Mouse (Mus musculus): ENCODE data around the gene Lhpp. TPM values are rescaled to one million over a fixed set of nuclear protein-coding genes. Genes with fewer than 3 reads are reported as not detected.
A peak's percentile ranks its signal among the peaks of the same experiment; 100 is the strongest.

The Lhpp gene
- polyA plus RNA-seq, 1 experiment from 2014 or later = 16.8 TPM

DNA sequence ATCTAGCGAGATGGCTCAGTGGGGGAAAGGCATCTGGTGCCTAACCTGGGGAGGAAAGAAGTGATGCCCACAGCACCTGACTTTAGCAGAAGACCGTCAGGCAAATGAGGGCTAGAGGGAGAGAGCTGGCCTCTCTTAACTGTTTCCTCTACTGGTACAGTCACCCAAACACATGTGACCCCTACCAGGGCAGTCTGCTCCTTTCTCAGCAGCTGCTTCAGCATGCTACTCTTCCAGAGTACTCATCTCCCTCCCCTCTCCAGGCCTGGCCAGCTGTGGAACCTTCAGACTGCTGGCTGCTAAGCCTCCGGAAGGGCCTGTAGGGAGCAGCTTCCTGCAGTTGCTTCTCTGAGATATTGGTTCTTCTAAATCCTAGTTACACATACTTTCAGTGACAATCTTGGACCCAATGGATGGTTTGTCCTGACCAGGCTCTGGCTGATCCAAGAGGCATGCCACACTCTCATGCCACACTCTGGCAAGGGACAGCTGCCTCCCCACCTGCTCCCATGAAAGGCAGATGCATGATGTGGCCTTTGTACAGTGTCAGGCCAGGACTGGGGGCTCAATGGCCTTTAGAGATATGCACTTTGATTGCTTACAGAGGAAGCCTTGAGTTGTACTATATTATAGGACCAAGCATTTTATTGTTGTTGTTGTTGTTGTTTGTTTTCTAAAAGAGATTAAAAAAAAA is 137.8 kb downstream of the Lhpp start:
- Histone ChIP-seq H3K27ac (no peak overlapping the region), H3K9ac (ENCODE audit: low read depth, low read length) (no peak overlapping the region), H3K27me3 (ENCODE audit: insufficient read depth, low read length) (no peaks in the 10 kb centered on the region), H3K4me1 (replicated peaks; ENCODE audit: insufficient read depth, low read length) (no peaks in the 10 kb centered on the region; the same call in 1 of the 2 replicates), H3K36me3 (ENCODE audit: insufficient read depth, low read length) (0 out of 2 replicates have a peak, but pooled peaks cover 6% of the 10 kb centered on the region), H3K4me3 (replicated peaks; ENCODE audit: low read depth, low read length) (no peak overlapping the region), H3K4me2 (ENCODE audit: low read length) (no peak overlapping the region), H3K9me3 (replicated peaks; ENCODE audit: low read length) (no peaks in the 10 kb centered on the region)
- ATAC-seq (replicated peaks; ENCODE audit: low FRiP score, low read depth) (no peak), DNase-seq (ENCODE audit: low spot score) (peak; percentile 24)
- WGBS = 82% methylated on average over 3 of the region's 3 CpGs
- no peak for TF ChIP-seq CTCF (IDR thresholded peaks at IDR 0.05; ENCODE audit: low read depth)

DNA sequence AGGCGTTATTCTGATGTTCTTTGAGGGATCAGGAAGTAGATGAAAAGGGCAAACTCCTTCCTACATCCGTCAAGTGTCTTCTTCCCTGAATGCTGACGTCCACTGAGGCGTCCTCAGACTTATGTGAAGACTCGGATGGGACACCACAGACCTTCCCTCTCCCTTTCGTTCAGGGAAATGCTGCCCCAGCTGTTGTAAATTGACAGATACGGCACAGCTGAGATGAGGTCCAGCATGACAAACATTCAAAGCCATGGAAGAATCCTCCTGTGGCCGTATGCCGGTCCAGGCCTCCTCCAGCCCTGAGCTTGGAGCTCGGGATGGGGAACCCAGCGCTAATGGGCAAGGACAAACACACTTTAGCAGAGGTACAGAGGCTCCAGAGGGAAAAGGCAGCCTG is 139.1 kb downstream of the Lhpp start:
- Histone ChIP-seq H3K27ac (no peak overlapping the region), H3K4me2 (ENCODE audit: low read length) (no peak overlapping the region), H3K9ac (ENCODE audit: low read depth, low read length) (no peak overlapping the region), H3K4me1 (replicated peaks; ENCODE audit: insufficient read depth, low read length) (peaks cover 4% of the 10 kb centered on the region), H3K4me3 (replicated peaks; ENCODE audit: low read depth, low read length) (no peak overlapping the region), H3K27me3 (ENCODE audit: insufficient read depth, low read length) (no peaks in the 10 kb centered on the region), H3K36me3 (ENCODE audit: insufficient read depth, low read length) (0 out of 2 replicates have a peak, but pooled peaks cover 6% of the 10 kb centered on the region), H3K9me3 (replicated peaks; ENCODE audit: low read length) (no peaks in the 10 kb centered on the region)
- DNase-seq (ENCODE audit: low spot score) (no peak), ATAC-seq (replicated peaks; ENCODE audit: low FRiP score, low read depth) (no peak)
- TF ChIP-seq CTCF (IDR thresholded peaks at IDR 0.05; ENCODE audit: low read depth) = no peak
- WGBS = 92% methylated on average over 11 of the region's 11 CpGs

DNA sequence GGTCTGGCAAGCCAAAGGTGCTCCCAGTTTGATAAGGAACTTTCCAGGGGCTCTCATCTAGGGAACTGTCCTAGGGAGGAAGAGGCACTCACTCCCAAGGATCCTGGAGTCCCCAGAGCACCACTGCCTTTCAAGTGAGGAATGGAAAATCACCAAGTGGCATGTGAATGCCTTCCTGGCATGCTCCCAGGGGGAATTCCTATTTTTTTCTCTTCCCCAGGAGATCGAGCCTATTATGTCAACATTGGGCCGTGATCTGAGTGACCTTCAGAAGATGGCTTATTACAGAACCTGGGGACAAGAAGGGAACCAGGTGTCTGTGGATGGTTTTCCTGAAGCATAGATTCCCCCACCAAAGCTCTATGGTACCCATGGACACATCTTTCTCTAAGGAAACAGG is 141.3 kb downstream of the Lhpp start:
- TF ChIP-seq CTCF (IDR thresholded peaks at IDR 0.05; ENCODE audit: low read depth) = no peak
- DNase-seq (ENCODE audit: low spot score) (no peak), ATAC-seq (replicated peaks; ENCODE audit: low FRiP score, low read depth) (no peak; the same call in 1 of the 2 replicates)
- peak overlapping the region; percentile 62 for H3K27ac ChIP-seq
- peaks cover 9% of the 10 kb centered on the region for H3K4me1 ChIP-seq (replicated peaks; ENCODE audit: insufficient read depth, low read length)
- H3K4me2 ChIP-seq (ENCODE audit: low read length) = no peak overlapping the region
- H3K9ac ChIP-seq (ENCODE audit: low read depth, low read length) = no peak overlapping the region
- 0 out of 2 replicates have a peak, but pooled peaks cover 6% of the 10 kb centered on the region for H3K36me3 ChIP-seq (ENCODE audit: insufficient read depth, low read length)
- no peak overlapping the region for H3K4me3 ChIP-seq (replicated peaks; ENCODE audit: low read depth, low read length)
- no peaks in the 10 kb centered on the region for H3K9me3 ChIP-seq (replicated peaks; ENCODE audit: low read length)
- 36% methylated on average over 2 of the region's 2 CpGs for WGBS
- H3K27me3 ChIP-seq (ENCODE audit: insufficient read depth, low read length) = no peaks in the 10 kb centered on the region

DNA sequence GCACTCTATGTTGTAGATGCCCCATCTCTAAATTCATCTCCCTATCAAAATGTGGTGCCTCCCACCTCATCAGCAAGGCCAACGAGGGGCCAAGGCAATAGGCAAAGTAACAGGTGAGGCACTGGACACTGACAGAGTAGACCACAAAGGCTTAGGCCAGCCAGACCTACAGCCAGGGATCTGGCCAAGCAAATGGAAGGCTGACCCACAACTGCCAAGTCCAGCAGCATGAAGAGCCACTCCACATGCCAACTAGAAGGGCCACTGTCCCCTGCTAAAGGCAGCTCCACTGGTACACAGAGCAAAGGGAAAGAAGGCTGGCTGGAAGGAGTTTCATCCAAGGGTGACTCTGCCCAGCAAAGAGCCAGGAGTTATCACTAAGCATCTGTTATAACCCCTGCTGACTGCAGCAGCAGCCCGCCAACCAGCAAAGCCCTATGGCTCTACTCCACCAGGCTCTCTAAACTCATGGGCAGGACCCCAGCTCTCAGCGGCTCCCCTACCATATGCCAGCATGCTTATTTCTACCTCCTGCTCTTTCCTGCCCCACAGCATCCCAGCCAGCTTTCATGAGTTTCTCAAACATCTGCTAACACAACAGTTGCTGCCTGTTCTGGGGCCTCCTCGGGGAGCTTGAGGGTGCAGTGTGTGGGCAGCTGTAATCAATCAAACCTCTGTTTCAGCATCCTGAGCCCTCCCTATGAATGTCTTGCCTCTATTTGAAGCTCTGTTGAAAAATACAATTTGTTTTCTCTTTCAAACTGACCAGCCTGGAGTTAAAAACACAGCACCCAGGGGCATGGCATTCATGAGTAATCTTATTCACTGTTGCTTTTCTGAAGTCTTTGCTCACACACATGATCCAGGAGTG is 143.3 kb downstream of the Lhpp start:
- Histone ChIP-seq H3K4me1 (replicated peaks; ENCODE audit: insufficient read depth, low read length) (peaks cover 9% of the 10 kb centered on the region), H3K36me3 (ENCODE audit: insufficient read depth, low read length) (peaks cover 13% of the 10 kb centered on the region; the same call in 1 of the 2 replicates), H3K4me3 (replicated peaks; ENCODE audit: low read depth, low read length) (no peak overlapping the region), H3K27me3 (ENCODE audit: insufficient read depth, low read length) (no peaks in the 10 kb centered on the region), H3K9ac (ENCODE audit: low read depth, low read length) (no peak overlapping the region), H3K4me2 (ENCODE audit: low read length) (no peak overlapping the region), H3K9me3 (replicated peaks; ENCODE audit: low read length) (no peaks in the 10 kb centered on the region), H3K27ac (peak overlapping the region; percentile 47; the same call in 1 of the 2 replicates)
- no peak for TF ChIP-seq CTCF (IDR thresholded peaks at IDR 0.05; ENCODE audit: low read depth)
- ATAC-seq (replicated peaks; ENCODE audit: low FRiP score, low read depth) (no peak), DNase-seq (ENCODE audit: low spot score) (peak; percentile 28)
- WGBS = 49% methylated on average over 4 of the region's 4 CpGs

DNA sequence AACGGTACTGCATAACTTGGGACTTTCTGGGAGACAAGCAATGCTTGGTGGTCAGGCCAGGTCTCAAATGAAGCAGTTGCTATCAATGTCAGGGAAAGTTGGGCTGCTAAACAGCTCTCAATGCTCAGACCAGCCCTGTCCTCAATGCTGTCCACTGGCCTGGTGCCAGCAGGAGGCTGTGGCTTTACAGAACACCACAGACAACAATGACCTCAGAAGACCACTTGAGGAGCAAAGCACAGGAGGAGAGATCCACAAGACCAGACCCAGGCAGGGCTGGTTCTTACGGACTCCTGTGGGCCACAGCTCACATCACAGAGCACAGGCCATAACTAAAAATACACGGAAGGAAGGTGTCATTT is 143.9 kb downstream of the Lhpp start:
- Histone ChIP-seq H3K27ac (peak overlapping the region; percentile 47), H3K4me1 (replicated peaks; ENCODE audit: insufficient read depth, low read length) (peaks cover 9% of the 10 kb centered on the region), H3K4me3 (replicated peaks; ENCODE audit: low read depth, low read length) (no peak overlapping the region), H3K36me3 (ENCODE audit: insufficient read depth, low read length) (peaks cover 13% of the 10 kb centered on the region; the same call in 1 of the 2 replicates), H3K9ac (ENCODE audit: low read depth, low read length) (no peak overlapping the region), H3K27me3 (ENCODE audit: insufficient read depth, low read length) (no peaks in the 10 kb centered on the region), H3K9me3 (replicated peaks; ENCODE audit: low read length) (no peaks in the 10 kb centered on the region), H3K4me2 (ENCODE audit: low read length) (no peak overlapping the region)
- no peak for TF ChIP-seq CTCF (IDR thresholded peaks at IDR 0.05; ENCODE audit: low read depth)
- 33% methylated on average over 3 of the region's 3 CpGs for WGBS
- DNase-seq (ENCODE audit: low spot score) (peak; percentile 50), ATAC-seq (replicated peaks; ENCODE audit: low FRiP score, low read depth) (no peak)

Other genes starting within 250 kb of the Lhpp start
- 139 and 151 TPM in 2 replicates for gene Oat, start 34.2 kb upstream of the Lhpp start, polyA plus RNA-seq (2015; fragmentation: Nextera tagmentation; extraction: Ambion mirVana)
- gene Nkx1-2, start 11.0 kb upstream of the Lhpp start, polyA plus RNA-seq (2015; fragmentation: Nextera tagmentation; extraction: Ambion mirVana) = 0.05 and 0.07 TPM in 2 replicates
- 17.1 and 17.5 TPM in 2 replicates for gene Fam53b, start 203.2 kb downstream of the Lhpp start, polyA plus RNA-seq (2015; fragmentation: Nextera tagmentation; extraction: Ambion mirVana)
- gene Eef1akmt2, start 242.0 kb downstream of the Lhpp start, polyA plus RNA-seq (2015; fragmentation: Nextera tagmentation; extraction: Ambion mirVana) = 74.0 and 76.6 TPM in 2 replicates
- 31.1 and 35.5 TPM in 2 replicates for gene Abraxas2, start 248.6 kb downstream of the Lhpp start, polyA plus RNA-seq (2015; fragmentation: Nextera tagmentation; extraction: Ambion mirVana)